Mouse (Mus musculus) CH12.LX (cell line): ENCODE results near the gene Lipk.

Experiments used
- CTCF ChIP-seq, 2 experiments: IDR thresholded peaks in 1 of 2; conservative IDR thresholded peaks in 1 of 2; 2 replicates each; pipeline ENCODE4 v1.5.1; 2011 to 2012; ENCODE audit warnings: low read depth in 2 of 2, low read length in 2 of 2, improper control_type of control experiment in 1 of 2, inconsistent platforms in 1 of 2, mild to moderate bottlenecking in 1 of 2, moderate library complexity in 1 of 2
- ELF1 ChIP-seq: IDR thresholded peaks from 2 replicates; pipeline ENCODE4 v1.6.1; 2014; ENCODE audit warnings: low read depth, mild to moderate bottlenecking, inconsistent platforms, low read length, improper control_type of control experiment
- EP300 ChIP-seq: IDR thresholded peaks from 2 replicates; pipeline ENCODE4 v1.6.1; 2011; ENCODE audit warnings: low read length, improper control_type of control experiment
- NELFE ChIP-seq: IDR thresholded peaks from 2 replicates; pipeline ENCODE4 v1.6.1; 2011; ENCODE audit warnings: low read depth, low read length, improper control_type of control experiment
- NRF1 ChIP-seq: IDR thresholded peaks from 2 replicates; pipeline ENCODE4 v1.6.1; 2014; ENCODE audit warnings: low read depth, mild to moderate bottlenecking, inconsistent platforms, low read length, improper control_type of control experiment, moderate library complexity
- PAX5 ChIP-seq: IDR thresholded peaks from 2 replicates; pipeline ENCODE4 v1.6.1; 2012; ENCODE audit warnings: low read length, inconsistent platforms, mixed read lengths
- SMC3 ChIP-seq: IDR thresholded peaks from 2 replicates; pipeline ENCODE4 v1.6.1; 2011; ENCODE audit warnings: low read depth, low read length, improper control_type of control experiment

DNA sequence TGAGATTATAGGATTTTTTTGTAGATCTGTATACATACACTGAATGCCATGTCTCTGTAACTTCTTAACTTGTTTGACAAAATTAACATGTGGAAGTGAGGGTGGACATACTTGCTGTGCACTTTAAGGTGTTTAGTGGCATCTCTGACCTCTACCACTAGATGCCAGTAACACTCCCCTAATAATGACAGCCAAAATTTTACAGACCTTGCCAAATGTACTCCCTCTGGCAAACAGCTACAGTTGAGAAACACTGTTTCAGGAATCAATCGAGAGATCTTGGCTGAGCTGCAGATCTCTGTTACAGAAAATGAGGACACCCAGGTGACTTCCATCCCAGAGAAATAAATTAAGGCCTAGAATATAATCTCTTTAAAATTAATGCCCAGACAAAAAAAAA is 88.1 kb downstream of the Lipk start:
- TF ChIP-seq EP300 (no peak), NRF1 (no peak), SMC3 (peak; percentile 48), CTCF (conservative IDR thresholded peaks at IDR 0.05 in 1 of 2, IDR thresholded peaks at IDR 0.05 in 1 of 2; ENCODE audit: low read depth in 2 of 2, low read length in 2 of 2) (peak in 1 of 2 experiments; percentile 62; a peak in 2 of 4 replicates), PAX5 (no peak), NELFE (no peak), ELF1 (no peak)
